Mouse (Mus musculus) small intestine, adult 2 months (tissue): ENCODE measurements at regions not wholly inside any gene's neighbourhood (a gene's known extent, or its start where the extent isn't known, plus 50 kb on each side); places are given as distances from the start of the nearest gene placed in this dataset.

Experiments used
- CTCF ChIP-seq: fragments of 200-500 bp; IDR thresholded peaks from 2 replicates; pipeline ENCODE4 v1.5.1; 2012; ENCODE audit warnings: low read depth, mild to moderate bottlenecking, control low read depth, inconsistent platforms, low read length, moderate library complexity, mixed read lengths; ENCODE audit not compliant: insufficient replicate concordance, insufficient read length; ENCODE audit errors: extremely low read depth
- POLR2A ChIP-seq: fragments of 200-500 bp; IDR thresholded peaks from 2 replicates; pipeline ENCODE4 v1.6.1; 2012; ENCODE audit warnings: low read depth, mild to moderate bottlenecking, control low read depth, inconsistent platforms, low read length, moderate library complexity

DNA sequence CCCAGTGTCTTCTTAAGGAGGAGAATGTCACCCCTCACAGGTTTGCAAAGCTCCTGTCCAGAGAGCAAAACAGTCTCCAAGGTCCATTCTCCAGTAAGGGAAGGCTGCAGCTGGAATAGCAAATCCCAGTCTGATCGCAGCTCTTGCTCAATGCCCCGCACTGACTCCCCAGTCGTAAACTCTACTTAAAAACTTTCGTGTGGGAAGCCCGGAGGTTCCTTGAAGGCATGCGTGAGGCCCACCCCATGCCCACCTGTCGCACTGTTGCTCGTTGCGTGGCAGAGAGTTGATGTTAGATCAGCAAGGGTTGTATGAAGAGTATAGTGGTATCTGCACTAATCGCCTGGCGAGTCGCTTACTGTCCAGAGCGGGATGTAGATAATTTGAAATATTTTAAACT lies 1604.7 kb upstream of the Gulo start:
- TF ChIP-seq CTCF (no peak), POLR2A (no peak)
